8 mouse cellular contexts compared by ENCODE assay signal in the genomic region with DNA sequence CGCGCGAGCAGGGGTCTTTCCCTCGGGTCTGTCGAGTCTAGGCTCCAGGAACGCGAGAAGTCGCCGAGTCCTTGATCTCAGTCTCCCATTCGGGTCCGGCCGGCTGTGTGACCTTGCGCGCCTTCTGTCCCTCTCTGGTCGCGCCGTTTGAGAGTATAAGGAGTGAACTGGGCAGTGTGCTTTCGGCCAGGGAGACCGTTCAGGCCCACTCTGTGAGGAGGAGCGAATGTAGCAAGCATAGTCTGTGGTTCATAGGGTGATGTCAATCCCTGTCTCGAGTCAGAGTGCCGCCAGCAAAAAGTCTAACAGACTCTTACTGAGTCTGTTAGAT. TPM values are rescaled to one million over a fixed set of nuclear protein-coding genes. Genes with fewer than 3 reads are reported as not detected.
DNase-seq lines count a peak whose midpoint lies in the region; ATAC-seq and TF ChIP-seq lines count a peak whose summit lies in the region.

No protein-coding gene starts in this region.

- no peaks in the 10 kb centered on the region for H3K36me3 ChIP-seq in testis, adult 2 months (ENCODE audit: control insufficient read depth, insufficient read depth, low read length)
- H3K36me3 ChIP-seq in liver, embryonic 12.5 days: peaks cover 18% of the 10 kb centered on the region
- H3K36me3 ChIP-seq in stomach, postnatal 0 days (ENCODE audit: control insufficient read depth, insufficient read depth, low read length): peaks cover 4% of the 10 kb centered on the region; the same call in 1 of the 2 replicates

- no peaks in the 10 kb centered on the region for H3K9me3 ChIP-seq in liver, embryonic 12.5 days (replicated peaks)
- no peaks in the 10 kb centered on the region for H3K9me3 ChIP-seq in stomach, postnatal 0 days (ENCODE audit: control insufficient read depth, low read length)

- H3K27ac ChIP-seq in cerebellum, adult 2 months (ENCODE audit: insufficient read depth, low read length): peak overlapping the region; percentile 90
- H3K27ac ChIP-seq in testis, adult 2 months (ENCODE audit: control insufficient read depth, insufficient read depth, low read depth, low read length): peak overlapping the region; percentile 97
- peak overlapping the region; percentile 87 for H3K27ac ChIP-seq in liver, embryonic 12.5 days
- H3K27ac ChIP-seq in stomach, postnatal 0 days (replicated peaks): peak overlapping the region; percentile 93

- H3K4me3 ChIP-seq in cerebellum, adult 2 months (replicated peaks; ENCODE audit: insufficient read depth, low read depth, low read length): peak overlapping the region; percentile 93
- H3K4me3 ChIP-seq in testis, adult 2 months (ENCODE audit: control insufficient read depth, low read depth, low read length): peak overlapping the region; percentile 95
- peak overlapping the region; percentile 87 for H3K4me3 ChIP-seq in liver, embryonic 12.5 days
- H3K4me3 ChIP-seq in stomach, postnatal 0 days (ENCODE audit: low read depth, low read length): peak overlapping the region; percentile 94

- TF ChIP-seq EP300 in stomach, postnatal 0 days (optimal IDR thresholded peaks at IDR 0.05): no peak

- TF ChIP-seq CTCF in cerebellum, adult 2 months (IDR thresholded peaks at IDR 0.05; ENCODE audit: borderline replicate concordance, insufficient read depth, low read depth, low read length): no peak
- TF ChIP-seq CTCF in testis, adult 2 months (IDR thresholded peaks at IDR 0.05; ENCODE audit: control insufficient read depth, insufficient read depth, insufficient replicate concordance, low read depth, low read length): no peak
- TF ChIP-seq CTCF in stomach, postnatal 0 days (IDR thresholded peaks at IDR 0.05; ENCODE audit: low read depth): no peak

- under 1% methylated on average over 22 of the region's 22 CpGs for WGBS in cerebellum, adult 2 months
- WGBS in liver, embryonic 12.5 days (ENCODE audit: insufficient replicate concordance): 1% methylated on average over 22 of the region's 22 CpGs
- under 1% methylated on average over 22 of the region's 22 CpGs for WGBS in stomach, postnatal 0 days

- no peaks in the 10 kb centered on the region for H3K27me3 ChIP-seq in cerebellum, adult 2 months (ENCODE audit: control insufficient read depth, insufficient read depth, low read length)
- no peaks in the 10 kb centered on the region for H3K27me3 ChIP-seq in testis, adult 2 months (ENCODE audit: control insufficient read depth, insufficient read depth, low read length)
- H3K27me3 ChIP-seq in liver, embryonic 12.5 days (replicated peaks): no peaks in the 10 kb centered on the region
- H3K27me3 ChIP-seq in stomach, postnatal 0 days (ENCODE audit: control insufficient read depth, insufficient read depth, low read length): no peaks in the 10 kb centered on the region

- peak overlapping the region; percentile 78 for H3K4me2 ChIP-seq in liver, embryonic 12.5 days
- peak overlapping the region; percentile 82 for H3K4me2 ChIP-seq in stomach, postnatal 0 days (replicated peaks; ENCODE audit: low read depth)

- no peak for DNase-seq in cerebellum, adult 2 months
- no peak for DNase-seq in cerebellum, adult 18-20 months
- no peak for DNase-seq in testis, postnatal 14 days (ENCODE audit: low spot score)
- no peak for DNase-seq in stomach, postnatal 0 days (ENCODE audit: low spot score)
- DNase-seq in frontal cortex, adult 2 months (ENCODE audit: extremely low spot score in 1 of 2, low spot score in 1 of 2): no peak
- no peak for DNase-seq in thymus, postnatal 36 days

- H3K4me1 ChIP-seq in cerebellum, adult 2 months (ENCODE audit: control insufficient read depth, insufficient read depth, low read length): peaks cover 3% of the 10 kb centered on the region
- peaks cover 12% of the 10 kb centered on the region for H3K4me1 ChIP-seq in testis, adult 2 months (ENCODE audit: control insufficient read depth, insufficient read depth, low read length)
- H3K4me1 ChIP-seq in liver, embryonic 12.5 days: peaks cover 46% of the 10 kb centered on the region
- H3K4me1 ChIP-seq in stomach, postnatal 0 days (replicated peaks; ENCODE audit: control insufficient read depth, insufficient read depth): no peaks in the 10 kb centered on the region

- no peak for TF ChIP-seq POLR2A in cerebellum, adult 2 months (IDR thresholded peaks at IDR 0.05; ENCODE audit: borderline replicate concordance, insufficient read depth, low read length)
- TF ChIP-seq POLR2A in testis, adult 2 months (IDR thresholded peaks at IDR 0.05; ENCODE audit: control insufficient read depth, low read depth, low read length): no peak

- peak; percentile 31 for ATAC-seq in liver, embryonic 12.5 days
- no peak for ATAC-seq in stomach, postnatal 0 days (ENCODE audit: low FRiP score, low TSS enrichment)

- peak overlapping the region; percentile 76 for H3K9ac ChIP-seq in liver, embryonic 12.5 days
- peak overlapping the region; percentile 89 for H3K9ac ChIP-seq in stomach, postnatal 0 days (ENCODE audit: low read length)

RNA-seq across cellular contexts. Expression of gene Mrps5, which starts 0.5 kb away (rescaled TPM):
- polyA plus RNA-seq in cerebellum, adult 2 months (2012; rRNA removed): 95.0 and 97.3 TPM in 2 replicates
- 32.6 and 33.8 TPM in 2 replicates for polyA plus RNA-seq in testis, adult 2 months (2012; rRNA removed)
- 132 and 134 TPM in 2 replicates for polyA plus RNA-seq in liver, embryonic 12.5 days (2016; fragmentation: Nextera tagmentation; extraction: Ambion mirVana)
- polyA plus RNA-seq in stomach, postnatal 0 days (2015; fragmentation: Nextera tagmentation; extraction: Ambion mirVana): 87.0 and 90.2 TPM in 2 replicates
- polyA plus RNA-seq in frontal cortex, adult 2 months (2012; rRNA removed): 113 and 115 TPM in 2 replicates

RNA-seq across cellular contexts. Expression of gene Zfp661, which starts 0.6 kb away (rescaled TPM):
- polyA plus RNA-seq in cerebellum, adult 2 months (2012; rRNA removed): 6.0 and 6.1 TPM in 2 replicates
- polyA plus RNA-seq in testis, adult 2 months (2012; rRNA removed): 5.6 and 6.0 TPM in 2 replicates
- polyA plus RNA-seq in liver, embryonic 12.5 days (2016; fragmentation: Nextera tagmentation; extraction: Ambion mirVana): 1.8 and 2.0 TPM in 2 replicates
- 1.9 TPM in 2 replicates for polyA plus RNA-seq in stomach, postnatal 0 days (2015; fragmentation: Nextera tagmentation; extraction: Ambion mirVana)
- 9.0 and 9.3 TPM in 2 replicates for polyA plus RNA-seq in frontal cortex, adult 2 months (2012; rRNA removed)

RNA-seq across cellular contexts. Expression of gene Prom2, which starts 46.2 kb away (rescaled TPM):
- 3.3 and 4.1 TPM in 2 replicates for polyA plus RNA-seq in cerebellum, adult 2 months (2012; rRNA removed)
- polyA plus RNA-seq in testis, adult 2 months (2012; rRNA removed): 0.09 and 20.7 TPM in 2 replicates
- polyA plus RNA-seq in liver, embryonic 12.5 days (2016; fragmentation: Nextera tagmentation; extraction: Ambion mirVana): not detected in 2 replicates
- polyA plus RNA-seq in stomach, postnatal 0 days (2015; fragmentation: Nextera tagmentation; extraction: Ambion mirVana): 17.2 and 20.5 TPM in 2 replicates
- polyA plus RNA-seq in frontal cortex, adult 2 months (2012; rRNA removed): 0.29 and 0.50 TPM in 2 replicates
